Mouse (Mus musculus) E14TG2a.4 (cell line): ENCODE measurements around the gene Rp9.

ENCODE experiments used
- CTCF ChIP-seq: conservative IDR thresholded peaks from 2 replicates; pipeline ENCODE4 v1.5.1; 2014; ENCODE audit warnings: low read length
- NANOG ChIP-seq: IDR thresholded peaks from 2 replicates; pipeline ENCODE4 v1.6.1; 2014; ENCODE audit warnings: borderline replicate concordance, low read length, mixed read lengths

DNA sequence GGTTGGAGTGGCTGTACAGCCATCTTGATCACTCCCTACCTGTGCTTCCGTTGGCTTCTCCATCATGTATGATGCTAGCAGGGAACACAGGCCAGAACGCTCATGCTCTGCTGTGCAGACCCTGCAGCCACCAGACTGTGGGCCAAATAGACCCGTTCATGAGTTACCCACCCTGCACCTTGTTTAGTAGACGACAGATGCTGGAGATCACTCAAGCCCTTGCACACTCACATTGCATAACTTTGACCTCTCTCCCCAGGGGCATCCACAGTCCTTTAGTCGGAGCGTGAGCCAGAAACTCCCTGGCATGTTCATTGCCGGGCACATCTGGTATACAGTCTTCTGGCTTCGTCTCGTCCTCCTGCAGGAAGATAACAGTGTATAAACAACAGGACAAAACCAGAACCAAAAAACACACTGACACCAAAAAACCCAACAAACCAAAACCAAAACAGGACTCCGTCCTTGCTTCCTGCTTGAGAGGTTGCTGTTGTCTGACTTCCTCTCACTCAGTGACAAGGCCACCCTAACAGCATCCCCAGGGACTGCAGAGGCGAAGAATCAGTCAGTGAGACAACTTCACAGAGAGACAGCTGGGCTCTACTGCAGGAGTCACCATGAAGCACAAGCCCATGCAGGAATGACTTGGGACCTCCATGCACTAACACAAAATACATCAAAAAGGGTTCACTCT lies 12.3 kb downstream of the Rp9 start:
- TF ChIP-seq CTCF (no peak), NANOG (no peak)
